In the genomic region with DNA sequence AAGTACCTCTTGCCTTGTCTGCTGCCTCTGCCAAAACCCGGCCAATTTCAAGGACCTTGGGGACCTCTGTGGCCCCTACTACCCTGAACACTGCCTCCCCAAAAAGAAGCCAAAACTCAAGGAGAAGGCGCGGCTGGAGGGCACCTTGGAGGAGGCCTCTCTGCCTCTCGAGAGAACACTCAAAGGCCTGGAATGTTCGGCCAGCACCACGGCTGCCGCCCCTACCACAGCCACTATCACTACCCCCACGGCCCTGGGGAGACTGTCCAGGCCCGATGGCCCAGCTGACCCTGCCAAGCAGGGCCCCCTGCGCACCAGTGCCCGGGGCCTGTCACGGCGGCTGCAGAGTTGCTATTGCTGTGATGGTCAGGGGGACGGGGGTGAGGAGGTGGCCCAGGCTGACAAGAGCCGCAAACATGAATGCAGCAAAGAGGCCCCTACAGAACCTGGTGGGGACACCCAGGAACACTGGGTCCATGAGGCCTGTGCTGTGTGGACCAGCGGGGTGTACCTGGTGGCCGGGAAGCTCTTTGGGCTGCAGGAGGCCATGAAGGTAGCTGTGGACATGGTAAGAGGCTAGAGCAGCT, we compare ENCODE assay signal across 11 mouse cellular contexts. TPM values are rescaled to one million over a fixed set of nuclear protein-coding genes. Genes with fewer than 3 reads are reported as not detected.
A peak's percentile ranks its signal among the peaks of the same experiment; 100 is the strongest.
DNase-seq lines count a peak whose midpoint lies in the region; ATAC-seq and TF ChIP-seq lines count a peak whose summit lies in the region.
"Had no signal": no experiment of that assay in that cellular context is flagged by ENCODE, and none has a peak within 500 bp of the region (broad histone marks: within the 10 kb centered on the region; RNA-seq: fewer than 3 reads in every experiment).

No protein-coding gene starts in this region.

- H3K4me1 ChIP-seq in heart, embryonic 13.5 days: peaks cover 61% of the 10 kb centered on the region
- peaks cover 33% of the 10 kb centered on the region for H3K4me1 ChIP-seq in embryonic facial prominence, embryonic 10.5 days

- peaks cover 7% of the 10 kb centered on the region; the same call in 1 of the 2 replicates for H3K9me3 ChIP-seq in heart, embryonic 13.5 days
- peaks cover 12% of the 10 kb centered on the region for H3K9me3 ChIP-seq in embryonic facial prominence, embryonic 10.5 days

- 78% methylated on average over 17 of the region's 17 CpGs for WGBS in heart, embryonic 13.5 days
- WGBS in embryonic facial prominence, embryonic 10.5 days: 92% methylated on average over 17 of the region's 17 CpGs

- H3K4me3 ChIP-seq in heart, embryonic 13.5 days: no peak overlapping the region
- H3K4me3 ChIP-seq in left cerebral cortex, adult 2 months: no peak overlapping the region
- H3K4me3 ChIP-seq in embryonic facial prominence, embryonic 10.5 days: no peak overlapping the region
- H3K4me3 ChIP-seq: erythroblast, embryonic 14.5 days; liver, embryonic 13.5 days had no signal

- ATAC-seq in heart, embryonic 13.5 days (ENCODE audit: extremely low read depth, insufficient number of reproducible peaks, low FRiP score, low TSS enrichment): no peak
- no peak for ATAC-seq in erythroid progenitor cell, adult 5-6 weeks (replicated peaks; ENCODE audit: low FRiP score, poor library complexity, severe bottlenecking)

- no peak for DNase-seq in heart, adult 9 months (ENCODE audit: low spot score in 2 of 2)
- no peak for DNase-seq in left cerebral cortex, adult 2 months (ENCODE audit: extremely low spot score in 1 of 2, low spot score in 2 of 2)
- no peak for DNase-seq in left cerebral cortex, postnatal 4 days
- no peak for DNase-seq in embryonic facial prominence, embryonic 10.5 days (ENCODE audit: low spot score)
- DNase-seq in lung, postnatal 25 days (ENCODE audit: low spot score): peak; percentile 57
- no peak for DNase-seq in natural killer cell, adult 2 months (ENCODE audit: low spot score in 2 of 2)
- DNase-seq: cerebellum, adult 9-10 months; liver, embryonic 13.5 days had no signal

- intact Hi-C loops in left cerebral cortex, adult 2 months (cut with DNase I): no loop called here
- intact Hi-C loops in left cerebral cortex, postnatal 4 days (cut with DNase I): loop anchor here (10.0 kb wide), 1 partner anchor 315 kb away; no protein-coding TSS in a partner anchor

- no peak overlapping the region for H3K4me2 ChIP-seq in heart, embryonic 13.5 days
- H3K4me2 ChIP-seq: liver, embryonic 13.5 days had no signal

- no peak for TF ChIP-seq CTCF in left cerebral cortex, adult 2 months (IDR thresholded peaks at IDR 0.05)

- peak overlapping the region; percentile 55; the same call in 1 of the 2 replicates for H3K9ac ChIP-seq in heart, embryonic 13.5 days
- H3K9ac ChIP-seq: liver, embryonic 13.5 days had no signal

- H3K27me3 ChIP-seq in heart, embryonic 13.5 days (replicated peaks): no peaks in the 10 kb centered on the region
- H3K27me3 ChIP-seq in embryonic facial prominence, embryonic 10.5 days (replicated peaks; ENCODE audit: low read depth, poor library complexity, severe bottlenecking): no peaks in the 10 kb centered on the region
- H3K27me3 ChIP-seq: liver, embryonic 13.5 days had no signal

- peaks cover 100% of the 10 kb centered on the region for H3K36me3 ChIP-seq in heart, embryonic 13.5 days
- peaks cover 100% of the 10 kb centered on the region for H3K36me3 ChIP-seq in embryonic facial prominence, embryonic 10.5 days (replicated peaks)

- H3K27ac ChIP-seq in heart, embryonic 13.5 days (replicated peaks): 0 out of 2 replicates have a peak overlapping the region, but pooled peaks have one; percentile 21
- H3K27ac ChIP-seq in left cerebral cortex, adult 2 months: peak overlapping the region; percentile 44
- H3K27ac ChIP-seq in embryonic facial prominence, embryonic 10.5 days (replicated peaks): peak overlapping the region; percentile 65
- H3K27ac ChIP-seq: liver, embryonic 13.5 days had no signal

RNA-seq across cellular contexts. Expression of a gene that starts 32.2 kb away (rescaled TPM):
- 34.4 and 41.8 TPM in 2 replicates for polyA plus RNA-seq in heart, embryonic 13.5 days (2015; fragmentation: Nextera tagmentation; extraction: Ambion mirVana)
- 10 to 100 TPM; 50.1 to 66.1 TPM for total RNA-seq in left cerebral cortex, adult 2 months (2021)
- total RNA-seq in left cerebral cortex, postnatal 4 days (2021): 10 to 100 TPM; 60.3 to 67.5 TPM
- polyA plus RNA-seq in embryonic facial prominence, embryonic 10.5 days (2016; fragmentation: Nextera tagmentation; extraction: Ambion mirVana): 50.9 and 52.1 TPM in 2 replicates
- 6.3 and 10.8 TPM in 2 replicates for total RNA-seq in erythroid progenitor cell, adult 5-6 weeks (2015; ENCODE audit: low replicate concordance)
- 10.7 and 34.9 TPM in 2 replicates for total RNA-seq in erythroid progenitor cell, adult 5-6 weeks (2017; ENCODE audit: low replicate concordance)
